Mouse (Mus musculus): ENCODE measurements around the gene Ush1g. TPM values are rescaled to one million over a fixed set of nuclear protein-coding genes. Genes with fewer than 3 reads are reported as not detected.

Ush1g gene
- polyA plus RNA-seq, 1 experiment from 2014 or later, result 0.26 TPM

GRCm38 (mm10) chr11:115271481-115271880 lies 50.4 kb downstream of the Ush1g start:
- H3K4me1 ChIP-seq, result peaks cover 61% of the 10 kb centered on the region
- H3K9me3 ChIP-seq, result no peaks in the 10 kb centered on the region
- no peak overlapping the region for H3K27ac ChIP-seq
- 65% methylated on average over 10 of the region's 10 CpGs for WGBS
- H3K27me3 ChIP-seq (ENCODE audit: insufficient read depth, poor library complexity, severe bottlenecking), result peaks cover 58% of the 10 kb centered on the region
- H3K4me3 ChIP-seq, result no peak overlapping the region
- no peak for DNase-seq (ENCODE audit: low spot score)
- peaks cover 12% of the 10 kb centered on the region for H3K36me3 ChIP-seq

GRCm38 (mm10) chr11:115271052-115271451 lies 50.8 kb downstream of the Ush1g start:
- no peak overlapping the region for H3K4me3 ChIP-seq
- H3K36me3 ChIP-seq, result peaks cover 12% of the 10 kb centered on the region
- H3K27ac ChIP-seq, result no peak overlapping the region
- no peak for DNase-seq (ENCODE audit: low spot score)
- H3K27me3 ChIP-seq (ENCODE audit: insufficient read depth, poor library complexity, severe bottlenecking), result peaks cover 62% of the 10 kb centered on the region
- H3K4me1 ChIP-seq, result peaks cover 61% of the 10 kb centered on the region
- no peaks in the 10 kb centered on the region for H3K9me3 ChIP-seq
- WGBS, result 72% methylated on average over 9 of the region's 9 CpGs

- Histone ChIP-seq H3K4me3 (no peak overlapping the region), H3K27me3 (ENCODE audit: insufficient read depth, poor library complexity, severe bottlenecking) (peaks cover 70% of the 10 kb centered on the region), H3K36me3 (peaks cover 12% of the 10 kb centered on the region), H3K4me1 (peaks cover 61% of the 10 kb centered on the region), H3K9me3 (no peaks in the 10 kb centered on the region), H3K27ac (no peak overlapping the region)
- peak; percentile 91 for DNase-seq (ENCODE audit: low spot score)
- WGBS, result 31% methylated on average over 19 of the region's 19 CpGs
Measured at GRCm38 (mm10) chr11:115270148-115270861, 51.5 kb downstream of the Ush1g start.

GRCm38 (mm10) chr11:115269330-115270066 lies 52.3 kb downstream of the Ush1g start:
- no peak for DNase-seq (ENCODE audit: low spot score)
- Histone ChIP-seq H3K4me1 (peaks cover 66% of the 10 kb centered on the region), H3K27me3 (ENCODE audit: insufficient read depth, poor library complexity, severe bottlenecking) (peaks cover 78% of the 10 kb centered on the region), H3K9me3 (no peaks in the 10 kb centered on the region), H3K27ac (no peak overlapping the region), H3K4me3 (no peak overlapping the region), H3K36me3 (peaks cover 12% of the 10 kb centered on the region)
- WGBS, result 87% methylated on average over 27 of the region's 27 CpGs

- Histone ChIP-seq H3K27ac (no peak overlapping the region), H3K36me3 (peaks cover 12% of the 10 kb centered on the region), H3K4me1 (peaks cover 60% of the 10 kb centered on the region), H3K27me3 (ENCODE audit: insufficient read depth, poor library complexity, severe bottlenecking) (peaks cover 93% of the 10 kb centered on the region), H3K4me3 (no peak overlapping the region), H3K9me3 (no peaks in the 10 kb centered on the region)
- no peak for DNase-seq (ENCODE audit: low spot score)
- 75% methylated on average over 11 of the region's 11 CpGs for WGBS
Measured at GRCm38 (mm10) chr11:115267958-115268357, 53.9 kb downstream of the Ush1g start.

- Histone ChIP-seq H3K27me3 (ENCODE audit: insufficient read depth, poor library complexity, severe bottlenecking) (peaks cover 93% of the 10 kb centered on the region), H3K9me3 (no peaks in the 10 kb centered on the region), H3K36me3 (peaks cover 12% of the 10 kb centered on the region), H3K4me3 (peak within 1 kb of the TSS; percentile 65), H3K4me1 (peaks cover 61% of the 10 kb centered on the region), H3K27ac (peak within 1 kb of the TSS; percentile 64)
- 4% methylated on average over 50 of the region's 50 CpGs for WGBS
- no peak for DNase-seq (ENCODE audit: low spot score)
Measured at GRCm38 (mm10) chr11:115267061-115267883, 54.6 kb downstream of the Ush1g start, which contains the start of gene Grin2c. Gene Grin2c (minus strand): TSS chr11:115267243.

- no peak for DNase-seq (ENCODE audit: low spot score)
- peaks cover 59% of the 10 kb centered on the region for H3K4me1 ChIP-seq
Measured at GRCm38 (mm10) chr11:115266400-115266778, 55.5 kb downstream of the Ush1g start.

GRCm38 (mm10) chr11:115265771-115266399 lies 56.0 kb downstream of the Ush1g start:
- H3K4me1 ChIP-seq, result peaks cover 55% of the 10 kb centered on the region
- H3K4me3 ChIP-seq, result peak overlapping the region; percentile 65
- WGBS, result 3% methylated on average over 20 of the region's 20 CpGs
- no peak for DNase-seq (ENCODE audit: low spot score)
- H3K36me3 ChIP-seq, result peaks cover 12% of the 10 kb centered on the region
- H3K27ac ChIP-seq, result peak overlapping the region; percentile 38; the same call in 1 of the 2 replicates
- H3K27me3 ChIP-seq (ENCODE audit: insufficient read depth, poor library complexity, severe bottlenecking), result peaks cover 94% of the 10 kb centered on the region
- no peaks in the 10 kb centered on the region for H3K9me3 ChIP-seq

More at GRCm38 (mm10) chr11:115266400-115266778, 55.5 kb downstream of the Ush1g start:
- H3K9me3 ChIP-seq, result no peaks in the 10 kb centered on the region
- peak overlapping the region; percentile 64; the same call in 1 of the 2 replicates for H3K27ac ChIP-seq
- peak overlapping the region; percentile 65 for H3K4me3 ChIP-seq
- peaks cover 93% of the 10 kb centered on the region for H3K27me3 ChIP-seq (ENCODE audit: insufficient read depth, poor library complexity, severe bottlenecking)
- H3K36me3 ChIP-seq, result peaks cover 12% of the 10 kb centered on the region
- under 1% methylated on average over 22 of the region's 22 CpGs for WGBS

Other genes with a start within 250 kb of the Ush1g start
- 2.2 and 2.6 TPM in 2 replicates for gene Rab37, start 230.6 kb downstream of the Ush1g start, polyA plus RNA-seq (2016; fragmentation: Nextera tagmentation; extraction: Ambion mirVana)
- gene Cd300lf, start 188.0 kb downstream of the Ush1g start, polyA plus RNA-seq (2016; fragmentation: Nextera tagmentation; extraction: Ambion mirVana), result 0.08 and 0.27 TPM in 2 replicates
- gene Slc9a3r1, start 158.7 kb downstream of the Ush1g start, polyA plus RNA-seq (2016; fragmentation: Nextera tagmentation; extraction: Ambion mirVana), result 29.5 and 74.6 TPM in 2 replicates
- gene Tmem104, start 134.6 kb downstream of the Ush1g start, polyA plus RNA-seq (2016; fragmentation: Nextera tagmentation; extraction: Ambion mirVana), result 9.6 TPM in 2 replicates
- gene Nat9, start 134.2 kb downstream of the Ush1g start, polyA plus RNA-seq (2016; fragmentation: Nextera tagmentation; extraction: Ambion mirVana), result 15.8 and 17.0 TPM in 2 replicates
- gene Grin2c, start 54.8 kb downstream of the Ush1g start, polyA plus RNA-seq (2016; fragmentation: Nextera tagmentation; extraction: Ambion mirVana), result 0.23 and 0.65 TPM in 2 replicates
- 14.3 and 16.5 TPM in 2 replicates for gene Fdxr, start 45.0 kb downstream of the Ush1g start, polyA plus RNA-seq (2016; fragmentation: Nextera tagmentation; extraction: Ambion mirVana)
- gene Fads6, start 24.4 kb downstream of the Ush1g start, polyA plus RNA-seq (2016; fragmentation: Nextera tagmentation; extraction: Ambion mirVana), result 0.64 and 1.3 TPM in 2 replicates
- not detected in 2 replicates for gene Otop2, start 14.9 kb downstream of the Ush1g start, polyA plus RNA-seq (2016; fragmentation: Nextera tagmentation; extraction: Ambion mirVana)
- gene Otop3, start 12.7 kb upstream of the Ush1g start, polyA plus RNA-seq (2016; fragmentation: Nextera tagmentation; extraction: Ambion mirVana), result 0.05 TPM in 1 of 2 replicates, not detected in the other
- gene Hid1, start 45.7 kb upstream of the Ush1g start, polyA plus RNA-seq (2016; fragmentation: Nextera tagmentation; extraction: Ambion mirVana), result 5.5 and 8.6 TPM in 2 replicates
- gene Cdr2l, start 59.9 kb upstream of the Ush1g start, polyA plus RNA-seq (2016; fragmentation: Nextera tagmentation; extraction: Ambion mirVana), result 8.2 and 11.3 TPM in 2 replicates
- gene Mrpl58, start 81.7 kb upstream of the Ush1g start, polyA plus RNA-seq (2016; fragmentation: Nextera tagmentation; extraction: Ambion mirVana), result 184 and 202 TPM in 2 replicates
- 1,131 and 1,417 TPM in 2 replicates for gene Atp5h, start 97.9 kb upstream of the Ush1g start, polyA plus RNA-seq (2016; fragmentation: Nextera tagmentation; extraction: Ambion mirVana)
- 12.3 and 13.3 TPM in 2 replicates for gene Kctd2, start 98.1 kb upstream of the Ush1g start, polyA plus RNA-seq (2016; fragmentation: Nextera tagmentation; extraction: Ambion mirVana)
- 0.19 and 0.23 TPM in 2 replicates for gene Trim80, start 118.5 kb upstream of the Ush1g start, polyA plus RNA-seq (2016; fragmentation: Nextera tagmentation; extraction: Ambion mirVana)
- gene Slc16a5, start 140.4 kb upstream of the Ush1g start, polyA plus RNA-seq (2016; fragmentation: Nextera tagmentation; extraction: Ambion mirVana), result 0.33 and 0.36 TPM in 2 replicates
- 5.4 and 7.6 TPM in 2 replicates for gene Armc7, start 153.6 kb upstream of the Ush1g start, polyA plus RNA-seq (2016; fragmentation: Nextera tagmentation; extraction: Ambion mirVana)
- 79.3 and 95.0 TPM in 2 replicates for gene Nt5c, start 169.8 kb upstream of the Ush1g start, polyA plus RNA-seq (2016; fragmentation: Nextera tagmentation; extraction: Ambion mirVana)
- 451 and 471 TPM in 2 replicates for gene Jpt1, start 192.3 kb upstream of the Ush1g start, polyA plus RNA-seq (2016; fragmentation: Nextera tagmentation; extraction: Ambion mirVana)
- gene Sumo2, start 214.2 kb upstream of the Ush1g start, polyA plus RNA-seq (2016; fragmentation: Nextera tagmentation; extraction: Ambion mirVana), result 713 and 931 TPM in 2 replicates
- 179 and 208 TPM in 2 replicates for gene Nup85, start 242.4 kb upstream of the Ush1g start, polyA plus RNA-seq (2016; fragmentation: Nextera tagmentation; extraction: Ambion mirVana)